Mouse (Mus musculus) heart, postnatal 0 days (tissue): ENCODE results near the gene Fhl4.

Experiments used
- CTCF ChIP-seq: IDR thresholded peaks from 2 replicates; pipeline ENCODE4 v1.5.1; 2016; ENCODE audit warnings: antibody characterized with exemption, control low read depth, low read depth
- EP300 ChIP-seq: IDR thresholded peaks from 2 replicates; pipeline ENCODE4 v1.6.1; 2016; ENCODE audit warnings: antibody characterized with exemption, low read depth

GRCm38 (mm10) chr10:85146282-85146681 lies 44.0 kb upstream of the Fhl4 start:
- TF ChIP-seq CTCF: no peak
- TF ChIP-seq EP300: no peak
